Mouse (Mus musculus) neural tube, embryonic 13.5 days (tissue): Measurements from ENCODE around the gene Sypl2. TPM values are rescaled to one million over a fixed set of nuclear protein-coding genes. Genes with fewer than 3 reads are reported as not detected.

ENCODE experiments used
- ATAC-seq: fragments of 200-750 bp; cut with Nextera tagmentation; 2 replicates; pipeline ENCODE4 v1.8.0; 2017; ENCODE audit warnings: low read depth, mild to moderate bottlenecking, moderate TSS enrichment, moderate library complexity
- H3K27ac ChIP-seq: fragments of 300-500 bp; sonication (generic); replicated peaks from 2 replicates; pipeline ENCODE4 v1.5.1; 2015; ENCODE audit warnings: moderate library complexity, mild to moderate bottlenecking, inconsistent platforms
- H3K27me3 ChIP-seq: fragments of 300-500 bp; sonication (generic); 2 replicates; pipeline ENCODE4 v1.6.1; 2015; ENCODE audit warnings: mild to moderate bottlenecking, inconsistent platforms
- H3K36me3 ChIP-seq: fragments of 300-500 bp; sonication (generic); 2 replicates; pipeline ENCODE4 v1.6.1; 2015; ENCODE audit warnings: mild to moderate bottlenecking, inconsistent platforms
- H3K4me1 ChIP-seq: fragments of 300-500 bp; sonication (generic); replicated peaks from 2 replicates; pipeline ENCODE4 v1.6.1; 2015; ENCODE audit warnings: inconsistent platforms
- H3K4me2 ChIP-seq: fragments of 300-500 bp; sonication (generic); 2 replicates; pipeline ENCODE4 v1.6.1; 2015; ENCODE audit warnings: inconsistent platforms, mild to moderate bottlenecking, moderate library complexity
- H3K4me3 ChIP-seq: fragments of 300-500 bp; sonication (generic); 2 replicates; pipeline ENCODE4 v1.5.1; 2015; ENCODE audit warnings: mild to moderate bottlenecking, inconsistent platforms
- H3K9ac ChIP-seq: fragments of 300-500 bp; sonication (generic); 2 replicates; pipeline ENCODE4 v1.6.1; 2015; ENCODE audit warnings: moderate library complexity, mild to moderate bottlenecking, inconsistent platforms
- H3K9me3 ChIP-seq: fragments of 300-500 bp; sonication (generic); 2 replicates; pipeline ENCODE4 v1.6.1; 2016; ENCODE audit warnings: inconsistent platforms
- WGBS: fragments of 180-500 bp; shearing (Covaris S2); methylation state at CpG from one replicate; pipeline ENCODE4 v1.1.7; 2015; 5-methylcytosine and 5-hydroxymethylcytosine counted together
- polyA plus RNA-seq: library from polyadenylated mRNA; unstranded; fragments of >200 nt; fragmentation: Nextera tagmentation; extraction: Ambion mirVana; gene quantifications from 2 replicates; pipeline ENCODE4 v1.2.1, GENCODE M21; 2015

The Sypl2 gene
- polyA plus RNA-seq, 1 experiment from 2014 or later: 0.71 TPM

DNA sequence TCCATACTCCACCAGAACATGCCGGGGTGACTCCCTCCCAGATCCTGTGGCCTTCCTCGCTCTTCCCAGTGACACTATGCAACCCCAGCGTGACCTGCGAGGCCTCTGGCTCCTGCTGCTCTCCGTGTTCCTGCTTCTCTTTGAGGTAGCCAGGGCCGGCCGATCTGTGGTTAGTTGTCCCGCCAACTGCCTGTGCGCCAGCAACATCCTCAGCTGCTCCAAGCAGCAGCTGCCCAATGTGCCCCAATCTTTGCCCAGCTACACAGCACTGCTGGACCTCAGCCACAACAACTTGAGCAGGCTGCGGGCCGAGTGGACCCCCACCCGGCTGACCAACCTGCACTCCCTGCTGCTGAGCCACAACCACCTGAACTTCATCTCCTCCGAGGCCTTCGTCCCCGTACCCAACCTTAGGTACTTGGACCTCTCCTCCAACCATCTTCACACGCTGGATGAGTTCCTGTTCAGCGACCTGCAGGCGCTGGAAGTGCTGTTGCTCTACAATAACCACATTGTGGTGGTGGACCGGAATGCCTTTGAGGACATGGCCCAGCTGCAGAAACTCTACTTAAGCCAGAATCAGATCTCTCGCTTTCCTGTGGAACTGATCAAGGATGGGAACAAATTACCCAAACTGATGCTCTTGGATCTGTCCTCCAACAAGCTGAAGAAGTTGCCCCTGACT lies 39.2 kb downstream of the Sypl2 start:
- no peaks in the 10 kb centered on the region for H3K9me3 ChIP-seq
- whole genome bisulfite sequencing: 59% methylated on average over 20 of the region's 20 CpGs
- peaks cover 66% of the 10 kb centered on the region for H3K4me1 ChIP-seq
- peak; percentile 21 for ATAC-seq
- H3K9ac ChIP-seq: peak overlapping the region; percentile 91
- H3K27ac ChIP-seq: peak overlapping the region; percentile 81
- H3K4me2 ChIP-seq: peak overlapping the region; percentile 90
- H3K36me3 ChIP-seq: peaks cover 18% of the 10 kb centered on the region
- peaks cover 6% of the 10 kb centered on the region; the same call in 1 of the 2 replicates for H3K27me3 ChIP-seq
- peak overlapping the region; percentile 80 for H3K4me3 ChIP-seq

DNA sequence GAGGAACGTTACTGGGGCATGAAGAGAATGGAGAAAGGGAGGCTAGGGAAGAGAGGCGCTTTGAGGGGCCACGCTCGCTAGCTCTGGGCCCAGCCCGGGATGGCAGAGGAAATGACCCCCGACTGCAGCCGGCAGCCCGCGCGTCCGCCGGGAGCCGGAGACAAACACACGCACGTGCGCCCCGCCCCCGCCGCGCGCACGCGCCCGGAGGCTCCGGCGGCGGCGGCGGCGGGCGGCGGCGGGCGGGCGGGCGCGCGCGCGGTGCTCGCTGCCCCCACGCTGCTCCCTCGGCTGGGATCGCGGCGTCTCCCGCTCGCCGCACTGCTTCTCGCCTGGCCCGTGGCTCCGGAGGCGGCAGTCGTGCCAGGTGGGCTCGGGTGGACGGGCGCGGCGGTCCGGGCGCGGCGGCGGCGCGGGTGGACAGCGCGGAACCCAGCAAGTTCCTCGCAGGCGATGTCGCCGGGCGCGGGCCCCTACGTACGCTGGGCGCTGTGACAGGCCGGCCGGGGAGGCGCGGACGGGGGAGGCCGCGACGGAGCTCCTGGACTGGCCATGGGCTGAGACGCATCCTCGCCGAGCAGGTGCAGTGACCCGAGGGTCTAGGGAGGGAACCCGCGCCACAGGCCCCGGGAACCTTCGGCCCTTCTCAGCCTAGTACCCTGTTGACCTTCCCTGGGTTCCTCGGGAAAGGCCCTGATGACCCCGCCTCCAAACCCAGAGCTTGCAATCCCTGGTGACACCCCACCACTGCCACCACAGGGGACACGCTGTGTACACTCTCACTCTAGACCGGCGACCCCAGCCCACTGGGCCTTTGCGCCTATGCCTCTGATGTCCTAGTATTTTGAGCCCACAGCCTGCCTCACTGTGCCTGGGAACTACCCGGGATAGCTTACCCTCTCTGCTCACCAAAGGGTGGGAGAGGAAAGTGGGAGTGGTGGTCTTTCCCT lies 40.1 kb downstream of the Sypl2 start, which contains the start of gene Amigo1:
TSS of gene Amigo1 (plus strand) at position 238 of the 950 bp plus-strand sequence.
- peak within 1 kb of the TSS; percentile 80 for H3K4me3 ChIP-seq
- peak within 1 kb of the TSS; percentile 90 for H3K4me2 ChIP-seq
- H3K4me1 ChIP-seq: peaks cover 59% of the 10 kb centered on the region
- peaks cover 6% of the 10 kb centered on the region; the same call in 1 of the 2 replicates for H3K27me3 ChIP-seq
- WGBS: under 1% methylated on average over 83 of the region's 100 CpGs
- H3K9me3 ChIP-seq: no peaks in the 10 kb centered on the region
- H3K9ac ChIP-seq: peak within 1 kb of the TSS; percentile 91
- peaks cover 18% of the 10 kb centered on the region for H3K36me3 ChIP-seq
- ATAC-seq: peak; percentile 74
- H3K27ac ChIP-seq: peak within 1 kb of the TSS; percentile 81

DNA sequence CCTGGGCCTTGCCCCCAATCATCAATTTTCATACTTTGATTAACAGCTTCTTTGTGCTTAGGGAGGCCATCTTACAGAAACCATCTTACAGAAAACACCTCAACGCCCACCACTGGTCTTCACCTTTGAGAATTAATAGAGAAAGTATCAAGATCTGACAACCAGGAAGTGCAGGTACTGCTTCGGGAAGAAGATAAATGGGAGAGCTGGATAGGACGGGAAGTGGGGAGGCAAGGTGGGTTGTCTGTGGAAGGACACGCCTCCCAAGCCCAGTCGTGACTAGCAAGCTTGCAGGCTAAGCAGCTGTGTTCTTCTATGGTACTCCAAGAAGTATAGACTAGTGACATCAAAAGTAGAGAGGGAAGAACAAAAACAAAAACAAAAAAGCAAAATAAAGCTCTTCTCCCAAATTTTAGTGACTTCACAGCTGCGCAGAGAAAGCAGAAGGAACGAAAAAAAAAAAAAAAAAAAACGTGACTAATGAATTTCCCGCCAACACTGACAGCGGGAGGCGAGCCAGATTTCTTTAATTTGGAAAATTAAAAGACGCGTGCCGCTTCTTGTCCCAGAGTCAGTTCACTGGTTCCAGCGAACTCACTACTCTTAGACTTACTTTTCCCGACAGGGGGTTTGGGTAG lies 40.9 kb downstream of the Sypl2 start:
- no peak for ATAC-seq
- H3K27ac ChIP-seq: peak overlapping the region; percentile 81
- H3K4me1 ChIP-seq: peaks cover 51% of the 10 kb centered on the region
- peaks cover 14% of the 10 kb centered on the region for H3K36me3 ChIP-seq
- H3K27me3 ChIP-seq: peaks cover 6% of the 10 kb centered on the region; the same call in 1 of the 2 replicates
- 3% methylated on average over 16 of the region's 16 CpGs for WGBS
- no peaks in the 10 kb centered on the region for H3K9me3 ChIP-seq
- H3K9ac ChIP-seq: peak overlapping the region; percentile 91
- H3K4me2 ChIP-seq: peak overlapping the region; percentile 90
- H3K4me3 ChIP-seq: peak overlapping the region; percentile 80

DNA sequence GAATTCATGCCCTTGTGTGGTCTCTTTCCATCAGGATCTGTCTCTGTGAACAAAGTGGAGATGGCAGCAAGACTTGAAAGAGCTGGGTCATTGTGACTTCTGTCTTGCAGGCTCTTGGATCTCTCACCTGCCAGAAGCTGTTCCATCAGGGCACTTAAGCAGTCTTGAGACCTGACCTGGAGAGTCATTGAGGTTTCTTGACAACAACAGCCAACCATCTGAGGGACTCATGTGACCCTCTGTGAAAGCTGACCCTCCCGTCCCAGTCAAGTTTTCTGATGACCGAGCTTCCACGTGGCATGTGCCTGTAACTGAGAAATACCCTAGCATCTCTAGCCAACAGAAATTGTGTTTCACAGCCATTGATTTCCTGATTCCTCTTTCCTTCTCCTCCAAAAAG lies 41.7 kb downstream of the Sypl2 start:
- ATAC-seq: no peak
- no peak overlapping the region for H3K4me2 ChIP-seq
- H3K27ac ChIP-seq: no peak overlapping the region
- peaks cover 6% of the 10 kb centered on the region; the same call in 1 of the 2 replicates for H3K27me3 ChIP-seq
- peaks cover 42% of the 10 kb centered on the region for H3K4me1 ChIP-seq
- peaks cover 14% of the 10 kb centered on the region for H3K36me3 ChIP-seq
- WGBS: 80% methylated on average over 3 of the region's 3 CpGs
- no peak overlapping the region for H3K4me3 ChIP-seq
- H3K9me3 ChIP-seq: no peaks in the 10 kb centered on the region
- no peak overlapping the region for H3K9ac ChIP-seq

DNA sequence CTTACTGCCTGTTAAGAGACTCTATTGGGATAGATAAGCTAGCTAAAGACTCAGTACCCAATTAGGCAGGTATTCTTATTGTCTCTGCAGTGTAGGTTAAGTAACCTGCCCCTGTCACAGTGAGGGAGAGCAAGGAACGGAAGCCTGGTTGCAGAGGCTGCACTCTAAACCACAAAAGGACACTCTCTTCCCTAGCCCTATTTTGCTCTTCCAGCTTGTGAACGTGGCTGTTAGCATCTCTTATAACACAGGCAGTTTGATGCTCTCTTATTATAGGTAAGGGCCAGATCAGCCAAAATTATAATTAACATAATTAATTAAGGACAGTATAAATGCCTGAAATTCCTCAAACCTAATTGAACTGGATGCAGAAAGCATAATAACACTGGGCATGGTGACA lies 45.9 kb downstream of the Sypl2 start:
- Histone ChIP-seq H3K9ac (no peak overlapping the region), H3K27me3 (peaks cover 6% of the 10 kb centered on the region; the same call in 1 of the 2 replicates), H3K36me3 (no peaks in the 10 kb centered on the region), H3K4me3 (no peak overlapping the region), H3K4me1 (peaks cover 12% of the 10 kb centered on the region), H3K27ac (no peak overlapping the region), H3K9me3 (no peaks in the 10 kb centered on the region), H3K4me2 (no peak overlapping the region)
- WGBS: 41% methylated on average over 2 of the region's 2 CpGs
- ATAC-seq: no peak

DNA sequence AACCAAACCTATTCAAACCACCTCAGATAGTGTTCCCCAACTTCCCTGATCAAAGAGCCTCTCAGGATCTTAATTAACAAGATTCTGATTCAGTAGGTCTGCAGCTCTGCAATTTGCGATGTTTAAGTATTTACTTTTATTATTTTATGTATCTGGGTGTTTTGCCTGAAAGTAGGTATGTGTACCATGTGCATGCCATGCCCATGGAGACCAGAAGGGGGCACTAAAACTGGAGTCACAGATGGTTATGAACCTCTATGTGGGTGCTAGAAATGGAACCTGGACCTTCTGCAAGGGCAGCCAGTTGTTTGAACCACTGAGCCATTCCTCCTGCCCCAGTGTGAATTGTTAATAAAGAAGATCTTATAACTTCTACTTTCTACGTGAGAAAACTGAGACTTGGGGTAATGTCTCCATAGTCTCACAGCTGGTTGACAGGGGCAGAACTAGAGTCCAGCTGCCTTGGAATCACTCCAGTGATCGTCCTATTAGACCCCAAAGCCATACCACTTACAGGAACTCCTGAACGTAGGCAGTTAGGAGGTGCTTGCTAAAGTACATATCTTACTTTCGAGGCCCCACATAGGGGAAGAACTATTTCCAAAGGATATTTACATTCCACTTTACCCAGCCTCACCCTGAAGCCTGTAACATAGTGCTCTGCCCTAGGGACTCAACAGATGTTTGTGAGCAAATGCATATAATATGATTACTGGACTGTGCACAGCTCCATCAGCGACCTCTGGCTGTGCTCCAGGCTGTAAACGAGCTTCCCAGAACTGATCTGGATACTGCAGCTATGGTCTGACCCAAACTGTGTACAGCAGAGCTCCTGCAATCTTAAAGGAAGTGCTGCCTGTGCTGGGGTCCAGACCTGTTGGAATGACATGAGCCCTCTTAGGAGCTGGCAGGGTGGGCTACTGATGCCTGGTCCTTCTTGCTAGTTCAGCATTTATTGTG lies 47.4 kb downstream of the Sypl2 start:
- no peak for ATAC-seq
- Histone ChIP-seq H3K36me3 (no peaks in the 10 kb centered on the region), H3K4me3 (no peak overlapping the region), H3K27me3 (no peaks in the 10 kb centered on the region), H3K9ac (no peak overlapping the region), H3K9me3 (no peaks in the 10 kb centered on the region), H3K4me2 (no peak overlapping the region), H3K4me1 (peaks cover 24% of the 10 kb centered on the region), H3K27ac (no peak overlapping the region)
- WGBS: 78% methylated on average over 7 of the region's 7 CpGs

DNA sequence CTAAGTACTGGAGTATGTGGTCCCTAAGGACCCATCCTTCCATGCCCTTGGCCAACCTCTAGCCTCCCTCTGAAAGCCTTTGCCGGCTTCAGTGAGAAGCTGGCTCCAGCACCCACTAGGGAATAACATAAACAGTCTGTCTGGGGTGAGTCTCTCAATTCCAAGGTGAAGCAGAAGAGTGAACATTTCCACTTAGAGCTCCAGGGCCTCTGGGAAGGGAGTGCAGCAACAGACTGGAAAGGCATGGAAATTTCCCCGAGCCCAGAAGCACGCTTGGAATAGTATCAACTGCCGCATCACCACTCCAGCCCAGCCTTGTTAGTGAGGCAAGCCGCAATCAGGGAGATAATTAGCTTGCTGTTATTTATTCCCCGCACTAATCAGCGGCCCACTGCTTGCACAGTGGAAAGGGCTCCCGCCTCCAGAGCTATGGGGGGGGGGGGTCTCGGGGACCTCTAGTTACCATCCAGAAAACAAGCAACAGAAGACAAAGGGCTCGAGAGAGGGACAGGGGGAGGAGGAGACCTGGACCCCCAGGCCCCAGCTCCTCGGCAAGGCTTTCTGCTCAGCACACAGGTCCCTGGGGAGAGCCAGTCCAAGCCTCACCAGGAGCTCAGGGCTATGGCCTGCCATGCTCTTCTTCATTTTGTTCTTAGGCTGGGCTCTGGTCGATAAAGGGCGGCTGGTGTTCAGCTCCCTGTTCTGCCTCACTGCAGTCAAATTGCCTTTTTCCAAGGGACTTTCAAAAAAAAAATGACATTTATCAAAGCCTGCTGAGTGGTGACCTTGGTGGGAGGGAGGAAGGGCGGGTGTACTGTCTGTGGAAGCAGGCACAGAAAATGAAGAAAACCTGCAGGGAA lies 51.5 kb downstream of the Sypl2 start:
- Histone ChIP-seq H3K27me3 (no peaks in the 10 kb centered on the region), H3K4me3 (no peak overlapping the region), H3K9me3 (no peaks in the 10 kb centered on the region), H3K4me1 (peaks cover 31% of the 10 kb centered on the region), H3K4me2 (peak overlapping the region; percentile 43), H3K9ac (peak overlapping the region; percentile 47), H3K36me3 (no peaks in the 10 kb centered on the region), H3K27ac (peak overlapping the region; percentile 93)
- 14% methylated on average over 14 of the region's 14 CpGs for WGBS
- ATAC-seq: peak; percentile 90

DNA sequence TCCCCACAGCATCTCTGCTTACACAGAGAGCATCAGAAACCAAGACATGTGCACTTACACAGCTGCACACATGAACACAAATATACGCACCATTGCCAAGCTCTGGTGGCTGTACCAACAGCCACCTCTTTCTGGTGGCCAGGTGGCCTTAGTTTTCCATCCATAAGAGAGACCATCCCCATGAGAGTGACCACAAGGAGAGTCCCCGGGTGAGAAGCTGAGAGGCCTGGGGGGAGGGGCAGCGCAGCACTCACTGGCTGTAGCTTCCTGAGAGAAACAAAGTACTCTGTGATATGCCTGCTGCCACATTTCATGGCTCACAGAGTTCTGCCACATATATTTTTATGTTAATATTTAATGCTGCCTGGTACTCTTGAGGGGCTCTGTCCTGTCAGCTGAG lies 57.2 kb downstream of the Sypl2 start:
- peak overlapping the region; percentile 38; the same call in 1 of the 2 replicates for H3K9ac ChIP-seq
- peak overlapping the region; percentile 92 for H3K27ac ChIP-seq
- 36% methylated on average over 3 of the region's 3 CpGs for WGBS
- no peak overlapping the region for H3K4me3 ChIP-seq
- H3K4me2 ChIP-seq: no peak overlapping the region
- no peaks in the 10 kb centered on the region for H3K36me3 ChIP-seq
- no peak for ATAC-seq
- H3K4me1 ChIP-seq: peaks cover 63% of the 10 kb centered on the region
- no peaks in the 10 kb centered on the region for H3K27me3 ChIP-seq
- H3K9me3 ChIP-seq: no peaks in the 10 kb centered on the region

DNA sequence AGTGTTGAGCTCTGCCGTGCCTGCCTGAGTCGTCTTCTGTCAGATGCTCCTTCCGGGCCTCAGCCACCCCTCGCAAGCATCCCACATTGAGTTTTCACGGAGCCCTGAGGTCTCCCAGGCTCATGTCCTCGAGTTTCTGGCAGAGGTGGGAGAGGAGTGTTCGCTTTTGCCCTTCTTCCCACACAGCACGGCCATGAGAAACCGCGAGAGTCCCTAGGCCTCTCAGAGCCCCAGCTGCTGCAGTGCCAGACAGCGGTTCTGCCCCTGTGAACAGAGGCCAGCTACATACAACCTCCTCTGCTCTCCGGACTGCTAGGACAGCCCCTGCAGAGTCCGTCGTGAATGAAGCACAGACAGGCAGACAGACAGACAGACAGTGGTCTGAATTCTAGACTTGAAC lies 58.9 kb downstream of the Sypl2 start:
- no peak for ATAC-seq
- WGBS: 27% methylated on average over 14 of the region's 14 CpGs
- Histone ChIP-seq H3K4me2 (no peak overlapping the region), H3K4me3 (no peak overlapping the region), H3K4me1 (peaks cover 54% of the 10 kb centered on the region), H3K36me3 (no peaks in the 10 kb centered on the region), H3K9me3 (no peaks in the 10 kb centered on the region), H3K27me3 (0 out of 2 replicates have a peak, but pooled peaks cover 6% of the 10 kb centered on the region), H3K9ac (peak overlapping the region; percentile 35), H3K27ac (peak overlapping the region; percentile 92)

DNA sequence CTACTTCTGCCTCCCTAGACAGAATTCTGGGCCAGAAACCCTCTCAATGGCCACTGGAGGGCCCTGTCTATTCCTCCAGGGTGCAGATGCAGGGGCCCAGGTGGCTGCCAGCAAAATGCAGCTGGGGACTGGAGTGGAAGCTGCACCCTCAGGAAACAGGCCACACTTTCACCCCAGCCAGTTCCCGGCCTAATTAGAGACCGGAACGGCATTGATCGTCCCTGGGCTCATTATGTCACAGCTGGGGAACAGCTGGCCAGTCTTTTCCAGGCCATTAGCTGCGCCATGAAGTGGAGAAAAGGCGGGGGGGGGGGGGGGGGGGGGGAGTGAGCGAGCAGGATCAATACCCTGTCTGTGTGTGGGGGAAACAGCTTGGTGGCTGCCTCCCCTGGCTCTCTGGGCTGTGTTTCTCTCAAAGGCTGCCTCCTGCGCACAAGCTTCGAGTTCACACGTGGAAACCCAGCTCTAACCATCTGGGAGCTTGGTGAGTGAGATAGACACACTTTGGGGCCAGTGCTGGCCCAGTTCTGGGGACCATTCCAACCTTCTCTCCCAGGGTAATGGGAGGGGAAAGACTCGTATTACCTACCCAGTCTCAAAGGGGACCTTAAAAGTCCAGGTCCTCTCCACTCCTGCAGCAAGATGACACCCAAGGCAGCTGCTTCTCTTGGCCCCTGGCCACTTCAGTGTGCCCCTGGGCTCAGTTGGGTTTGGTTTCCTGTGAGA lies 59.8 kb downstream of the Sypl2 start:
- Histone ChIP-seq H3K4me2 (peak overlapping the region; percentile 11; the same call in 1 of the 2 replicates), H3K9ac (no peak overlapping the region), H3K4me3 (no peak overlapping the region), H3K27ac (peak overlapping the region; percentile 92), H3K27me3 (0 out of 2 replicates have a peak, but pooled peaks cover 6% of the 10 kb centered on the region), H3K4me1 (peaks cover 54% of the 10 kb centered on the region), H3K36me3 (no peaks in the 10 kb centered on the region), H3K9me3 (no peaks in the 10 kb centered on the region)
- peak; percentile 79 for ATAC-seq
- 8% methylated on average over 9 of the region's 11 CpGs for WGBS
